Mouse (Mus musculus): ENCODE results near the gene Gm4884. TPM values are rescaled to one million over a fixed set of nuclear protein-coding genes. Genes with fewer than 3 reads are reported as not detected.
"Not testable (repeated sequence)": the region's sequence is repeated elsewhere in the genome, so short reads cannot be mapped to it uniquely, and the experiment has no call there.

Gene Gm4884
- polyA plus RNA-seq (2015; fragmentation: Nextera tagmentation; extraction: Ambion mirVana): not detected in 2 replicates

DNA sequence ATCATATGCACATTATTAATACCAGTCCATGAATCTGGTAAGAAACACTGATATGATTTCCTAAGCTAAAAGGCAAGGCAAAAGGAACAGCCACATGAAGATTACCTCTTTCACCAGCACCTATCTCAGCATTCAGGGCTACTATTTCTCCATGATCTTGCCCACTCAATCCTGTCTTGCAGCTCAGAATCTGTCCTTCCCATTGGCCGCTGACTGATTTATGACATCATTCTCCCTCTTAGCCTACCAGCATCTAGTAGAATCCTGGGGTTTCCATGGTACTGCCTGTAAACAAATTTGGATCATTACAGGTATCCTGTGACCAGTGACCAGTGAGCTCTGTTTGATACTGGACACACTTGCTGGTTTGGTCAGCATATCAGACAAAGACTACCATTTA, at the start of gene Gm4884:
Gene Gm4884 (plus strand): TSS at position 301 of the 400 bp plus-strand sequence.
- 100% methylated on average over 1 of the region's 1 CpGs for WGBS
- H3K27ac ChIP-seq (replicated peaks); H3K4me2 ChIP-seq (replicated peaks; ENCODE audit: low read depth); H3K4me3 ChIP-seq (ENCODE audit: low read depth, low read length); ATAC-seq (ENCODE audit: low FRiP score, low TSS enrichment); DNase-seq (ENCODE audit: low spot score); H3K27me3 ChIP-seq (ENCODE audit: control insufficient read depth, insufficient read depth, low read length); H3K4me1 ChIP-seq (replicated peaks; ENCODE audit: control insufficient read depth, insufficient read depth); H3K9me3 ChIP-seq (ENCODE audit: control insufficient read depth, low read length); H3K36me3 ChIP-seq (ENCODE audit: control insufficient read depth, insufficient read depth, low read length); H3K9ac ChIP-seq (ENCODE audit: low read length): not testable (repeated sequence)

DNA sequence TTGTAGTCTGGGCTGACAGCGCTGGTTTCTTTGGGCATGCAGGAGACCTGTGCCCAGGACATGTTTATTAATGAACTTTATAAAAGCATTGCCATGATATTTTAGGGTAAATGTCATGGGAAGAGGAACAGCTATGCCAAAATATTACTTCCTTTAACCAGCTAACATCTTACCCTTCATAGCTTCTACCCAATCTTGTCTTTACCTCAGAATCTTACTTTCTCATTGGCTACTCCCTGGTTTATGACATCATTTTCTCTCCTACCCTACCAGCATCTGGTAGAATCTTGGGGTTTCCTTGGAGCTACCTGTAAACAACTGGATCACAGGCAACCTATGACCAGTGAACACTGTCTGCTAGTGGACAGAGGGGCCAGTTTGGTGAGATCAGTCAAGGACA, 45.3 kb upstream of the Gm4884 start, which contains the start of gene 4930433I11Rik:
Gene 4930433I11Rik (plus strand): TSS at position 301 of the 400 bp plus-strand sequence.
- H3K27ac ChIP-seq (replicated peaks): no peak within 1 kb of the TSS
- TF ChIP-seq EP300 (optimal IDR thresholded peaks at IDR 0.05) (no peak), CTCF (IDR thresholded peaks at IDR 0.05; ENCODE audit: low read depth) (no peak)
- no peaks in the 10 kb centered on the region for H3K36me3 ChIP-seq (ENCODE audit: control insufficient read depth, insufficient read depth, low read length)
- no peak within 1 kb of the TSS for H3K4me3 ChIP-seq (ENCODE audit: low read depth, low read length)
- ATAC-seq (ENCODE audit: low FRiP score, low TSS enrichment): no peak
- DNase-seq (ENCODE audit: low spot score): no peak
- 74% methylated on average over 1 of the region's 1 CpGs for WGBS
- H3K9me3 ChIP-seq (ENCODE audit: control insufficient read depth, low read length): no peaks in the 10 kb centered on the region
- no peaks in the 10 kb centered on the region for H3K4me1 ChIP-seq (replicated peaks; ENCODE audit: control insufficient read depth, insufficient read depth)
- no peaks in the 10 kb centered on the region for H3K27me3 ChIP-seq (ENCODE audit: control insufficient read depth, insufficient read depth, low read length)
- H3K9ac ChIP-seq (ENCODE audit: low read length): no peak within 1 kb of the TSS
- H3K4me2 ChIP-seq (replicated peaks; ENCODE audit: low read depth): no peak within 1 kb of the TSS

DNA sequence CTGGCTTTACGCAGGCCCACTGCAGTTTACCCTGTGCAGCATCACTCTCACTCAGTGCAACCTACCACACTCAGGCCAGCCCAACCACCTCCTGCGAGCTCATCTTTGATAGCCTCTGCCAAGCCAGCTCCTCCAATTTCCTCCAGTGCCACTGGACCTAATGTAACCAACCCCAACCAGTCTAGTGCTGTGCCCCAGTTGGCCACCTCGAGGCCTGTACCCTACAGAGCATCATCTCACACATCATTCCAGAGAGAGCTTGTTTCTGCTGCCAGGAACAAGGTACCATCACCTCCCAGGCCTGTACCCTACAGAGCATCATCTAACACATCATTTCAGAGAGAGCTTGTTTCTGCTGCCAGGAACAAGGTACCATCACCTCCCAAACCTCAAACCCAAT, 11.5 kb downstream of the Gm4884 start:
- H3K4me2 ChIP-seq (replicated peaks; ENCODE audit: low read depth); H3K36me3 ChIP-seq (ENCODE audit: control insufficient read depth, insufficient read depth, low read length): not testable (repeated sequence)
- WGBS: 52% methylated on average over 3 of the region's 3 CpGs

More for the DNA sequence above, 11.5 kb downstream of the Gm4884 start:
- not testable (repeated sequence) for ATAC-seq (ENCODE audit: low FRiP score, low TSS enrichment); H3K4me3 ChIP-seq (ENCODE audit: low read depth, low read length); H3K27ac ChIP-seq (replicated peaks); H3K4me1 ChIP-seq (replicated peaks; ENCODE audit: control insufficient read depth, insufficient read depth); H3K27me3 ChIP-seq (ENCODE audit: control insufficient read depth, insufficient read depth, low read length); H3K9ac ChIP-seq (ENCODE audit: low read length); H3K9me3 ChIP-seq (ENCODE audit: control insufficient read depth, low read length); DNase-seq (ENCODE audit: low spot score)

Other genes with a start within 250 kb of the Gm4884 start
- 0.80 and 0.81 TPM in 2 replicates for gene Vstm2b, start 134.4 kb upstream of the Gm4884 start, polyA plus RNA-seq (2015; fragmentation: Nextera tagmentation; extraction: Ambion mirVana)
- not detected in 2 replicates for gene 4930433I11Rik, start 45.2 kb upstream of the Gm4884 start, polyA plus RNA-seq (2015; fragmentation: Nextera tagmentation; extraction: Ambion mirVana)
- not detected in 2 replicates for gene Gm5592, start 121.1 kb downstream of the Gm4884 start, polyA plus RNA-seq (2015; fragmentation: Nextera tagmentation; extraction: Ambion mirVana)